7 mouse cellular contexts compared by ENCODE assay signal in genomic region chr8:124658415-124658814, GRCm38 (mm10). TPM values are rescaled to one million over a fixed set of nuclear protein-coding genes. Genes with fewer than 3 reads are reported as not detected.
DNase-seq lines count a peak whose midpoint lies in the region; ATAC-seq and TF ChIP-seq lines count a peak whose summit lies in the region.

No protein-coding gene starts in this region.

- ATAC-seq in midbrain, embryonic 16.5 days = no peak
- no peak for ATAC-seq in midbrain, embryonic 11.5 days (ENCODE audit: low FRiP score)
- peak; percentile 33; the same call in 1 of the 2 replicates for ATAC-seq in kidney, embryonic 15.5 days (replicated peaks; ENCODE audit: low FRiP score)

- no peak overlapping the region for H3K9ac ChIP-seq in midbrain, embryonic 16.5 days (ENCODE audit: low read depth, low read length)
- H3K9ac ChIP-seq in midbrain, embryonic 11.5 days (ENCODE audit: low read length) = no peak overlapping the region
- H3K9ac ChIP-seq in kidney, embryonic 15.5 days = no peak overlapping the region

- no peak for TF ChIP-seq POLR2A in myocyte (IDR thresholded peaks at IDR 0.05; ENCODE audit: insufficient read length, low read depth)

- H3K4me1 ChIP-seq in midbrain, embryonic 16.5 days (ENCODE audit: control insufficient read depth, insufficient read depth, low read length) = peaks cover 36% of the 10 kb centered on the region
- H3K4me1 ChIP-seq in midbrain, embryonic 11.5 days (ENCODE audit: control insufficient read depth, insufficient read depth, low read length) = peaks cover 12% of the 10 kb centered on the region
- peaks cover 81% of the 10 kb centered on the region for H3K4me1 ChIP-seq in kidney, embryonic 15.5 days

- H3K4me2 ChIP-seq in midbrain, embryonic 16.5 days (ENCODE audit: low read length) = peak overlapping the region; percentile 7; the same call in 1 of the 2 replicates
- no peak overlapping the region for H3K4me2 ChIP-seq in midbrain, embryonic 11.5 days
- 0 out of 2 replicates have a peak overlapping the region, but pooled peaks have one; percentile 12 for H3K4me2 ChIP-seq in kidney, embryonic 15.5 days
- H3K4me2 ChIP-seq in myocyte (ENCODE audit: low read depth) = peak overlapping the region; percentile 44

- DNase-seq in midbrain, embryonic 11.5 days (ENCODE audit: low spot score, missing footprints) = no peak
- DNase-seq in brain, adult 2 months (ENCODE audit: low read depth, low spot score) = peak; percentile 74
- DNase-seq in heart, adult 11 months = peak; percentile 98
- no peak for DNase-seq in thymus, postnatal 36 days

- no peaks in the 10 kb centered on the region for H3K27me3 ChIP-seq in midbrain, embryonic 16.5 days (ENCODE audit: control insufficient read depth, insufficient read depth, low read depth, low read length)
- no peaks in the 10 kb centered on the region for H3K27me3 ChIP-seq in midbrain, embryonic 11.5 days (ENCODE audit: control insufficient read depth, insufficient read depth, low read length)
- no peaks in the 10 kb centered on the region for H3K27me3 ChIP-seq in kidney, embryonic 15.5 days
- no peaks in the 10 kb centered on the region for H3K27me3 ChIP-seq in myocyte (ENCODE audit: control insufficient read depth, insufficient read depth, insufficient read length)

- peaks cover 89% of the 10 kb centered on the region for H3K79me2 ChIP-seq in myocyte (ENCODE audit: control insufficient read depth, insufficient read depth)

- no peak overlapping the region for H3K27ac ChIP-seq in midbrain, embryonic 16.5 days (ENCODE audit: low read length)
- H3K27ac ChIP-seq in midbrain, embryonic 11.5 days (ENCODE audit: low read depth, low read length) = no peak overlapping the region
- peak overlapping the region; percentile 38 for H3K27ac ChIP-seq in kidney, embryonic 15.5 days

- H3ac ChIP-seq in myocyte (ENCODE audit: control insufficient read depth, insufficient read length) = no peak overlapping the region

- no peaks in the 10 kb centered on the region for H3K9me3 ChIP-seq in midbrain, embryonic 16.5 days (replicated peaks; ENCODE audit: control insufficient read depth, low read length, poor library complexity, severe bottlenecking)
- no peaks in the 10 kb centered on the region for H3K9me3 ChIP-seq in midbrain, embryonic 11.5 days (ENCODE audit: control insufficient read depth, low read length)
- H3K9me3 ChIP-seq in kidney, embryonic 15.5 days (replicated peaks) = no peaks in the 10 kb centered on the region

- H3K4me3 ChIP-seq in midbrain, embryonic 16.5 days (ENCODE audit: low read depth, low read length) = no peak overlapping the region
- no peak overlapping the region for H3K4me3 ChIP-seq in midbrain, embryonic 11.5 days (ENCODE audit: low read depth, low read length)
- no peak overlapping the region for H3K4me3 ChIP-seq in kidney, embryonic 15.5 days (replicated peaks)
- H3K4me3 ChIP-seq in myocyte = no peak overlapping the region

- 51% methylated on average over 2 of the region's 2 CpGs for WGBS in midbrain, embryonic 16.5 days
- 64% methylated on average over 2 of the region's 2 CpGs for WGBS in midbrain, embryonic 11.5 days
- WGBS in kidney, embryonic 15.5 days = 36% methylated on average over 2 of the region's 2 CpGs

- peaks cover 3% of the 10 kb centered on the region; the same call in 1 of the 2 replicates for H3K36me3 ChIP-seq in midbrain, embryonic 16.5 days (ENCODE audit: control insufficient read depth, insufficient read depth, low read length)
- no peaks in the 10 kb centered on the region for H3K36me3 ChIP-seq in midbrain, embryonic 11.5 days (ENCODE audit: control insufficient read depth, insufficient read depth, low read length)
- H3K36me3 ChIP-seq in kidney, embryonic 15.5 days = no peaks in the 10 kb centered on the region
- peaks cover 8% of the 10 kb centered on the region for H3K36me3 ChIP-seq in myocyte (ENCODE audit: control insufficient read depth, insufficient read depth)

TF ChIP-seq in myocyte, 11 proteins besides CTCF, POLR2A, EP300 and RAD21:
- no peak for TF ChIP-seq MAX (IDR thresholded peaks at IDR 0.05; ENCODE audit: low read depth)
- no peak for TF ChIP-seq USF1 (IDR thresholded peaks at IDR 0.05; ENCODE audit: low read depth)
- TF ChIP-seq MYOD1 (IDR thresholded peaks at IDR 0.05; ENCODE audit: control insufficient read depth in 1 of 3, insufficient read length in 2 of 3, low read depth in 2 of 3) = no peak
- no peak for TF ChIP-seq MYOG (IDR thresholded peaks at IDR 0.05; ENCODE audit: control insufficient read depth in 1 of 3, insufficient read depth in 1 of 3, insufficient read length in 2 of 3, low read depth in 2 of 3)
- TF ChIP-seq POLR2AphosphoS2 (IDR thresholded peaks at IDR 0.05; ENCODE audit: insufficient read length, low read depth) = no peak
- TF ChIP-seq SRF (IDR thresholded peaks at IDR 0.05; ENCODE audit: control insufficient read depth, insufficient read length, low read depth) = no peak
- no peak for TF ChIP-seq REST (IDR thresholded peaks at IDR 0.05; ENCODE audit: insufficient read depth, insufficient read length)

RNA-seq across cellular contexts. Expression of gene 2310022B05Rik, which starts 4.8 kb away (rescaled TPM):
- polyA plus RNA-seq in midbrain, embryonic 16.5 days (2015; fragmentation: Nextera tagmentation; extraction: Ambion mirVana) = 20.0 and 24.2 TPM in 2 replicates
- 17.4 and 21.2 TPM in 2 replicates for polyA plus RNA-seq in midbrain, embryonic 11.5 days (2014; fragmentation: Nextera tagmentation; extraction: Ambion mirVana)
- polyA plus RNA-seq in kidney, embryonic 15.5 days (2015; fragmentation: Nextera tagmentation; extraction: Ambion mirVana) = 28.4 and 32.3 TPM in 2 replicates
- 102 TPM for polyA plus RNA-seq in myocyte (2012; fragmentation: generic; extraction: Trizol)

Comparison
In these comparisons a context has a peak if more than half of its experiments do, and no peak if none do; other contexts are left out.
1. DNase-seq: peak in brain, adult 2 months (single experiment) and heart, adult 11 months (single experiment); none in midbrain, embryonic 11.5 days (single experiment) and thymus, postnatal 36 days (0 of 2).